Comparison of ENCODE assay signal across 8 mouse cellular contexts in the genomic region with DNA sequence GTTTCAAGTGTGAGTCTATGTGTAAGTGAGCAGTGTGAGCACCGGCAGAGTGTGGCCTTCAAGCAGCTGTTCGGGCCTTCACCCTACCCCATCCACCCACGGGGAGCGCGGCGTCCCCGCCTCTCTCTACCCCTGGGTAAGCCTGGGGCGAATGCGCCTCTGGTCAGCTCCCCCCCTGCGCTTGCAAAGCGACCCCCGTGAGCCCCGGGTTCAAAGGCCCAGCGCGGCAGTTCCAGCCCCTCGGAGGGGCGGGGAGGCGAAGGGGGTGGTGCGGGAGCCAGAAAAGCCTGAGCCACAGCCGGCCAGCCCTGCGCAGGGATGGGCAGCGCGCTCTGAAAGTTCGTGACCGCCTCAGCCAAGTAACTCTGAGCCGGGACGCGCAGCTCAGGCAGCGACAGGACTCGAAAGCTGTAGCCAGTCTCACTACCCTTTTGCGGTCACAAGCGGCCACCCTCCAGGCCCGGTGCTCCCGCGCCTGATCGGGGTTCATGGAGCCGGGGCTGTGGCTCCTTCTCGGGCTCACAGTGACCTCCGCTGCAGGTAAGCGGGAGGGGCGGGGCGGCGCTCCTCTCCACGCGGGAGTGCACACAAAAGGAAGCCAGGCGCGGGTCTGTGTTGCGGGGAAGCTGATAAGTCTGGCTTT. TPM values are rescaled to one million over a fixed set of nuclear protein-coding genes. Genes with fewer than 3 reads are reported as not detected.
DNase-seq lines count a peak whose midpoint lies in the region; ATAC-seq and TF ChIP-seq lines count a peak whose summit lies in the region.

A gene (plus strand): TSS at position 141 of the 643 bp plus-strand sequence.

- peak within 1 kb of the TSS; percentile 50; the same call in 1 of the 2 replicates for H3K9ac ChIP-seq in heart, embryonic 11.5 days (ENCODE audit: low read depth, low read length)
- H3K9ac ChIP-seq in liver, embryonic 13.5 days = 0 out of 2 replicates have a peak within 1 kb of the TSS, but pooled peaks have one; percentile 6
- H3K9ac ChIP-seq in neural tube, embryonic 12.5 days = peak within 1 kb of the TSS; percentile 58

- no peak for TF ChIP-seq POLR2A in cerebellum, adult 2 months (IDR thresholded peaks at IDR 0.05; ENCODE audit: borderline replicate concordance, insufficient read depth, low read length)

- H3K27ac ChIP-seq in heart, embryonic 11.5 days (ENCODE audit: low read depth, low read length) = no peak within 1 kb of the TSS
- no peak within 1 kb of the TSS for H3K27ac ChIP-seq in liver, embryonic 13.5 days
- H3K27ac ChIP-seq in neural tube, embryonic 12.5 days = no peak within 1 kb of the TSS
- no peak within 1 kb of the TSS for H3K27ac ChIP-seq in cerebellum, adult 2 months (ENCODE audit: insufficient read depth, low read length)

- intact Hi-C loops in heart, postnatal 25 days (cut with DNase I) = no loop called here

- H3K9me3 ChIP-seq in heart, embryonic 11.5 days (replicated peaks; ENCODE audit: control insufficient read depth, low read length) = no peaks in the 10 kb centered on the region
- no peaks in the 10 kb centered on the region for H3K9me3 ChIP-seq in liver, embryonic 13.5 days (replicated peaks)
- no peaks in the 10 kb centered on the region for H3K9me3 ChIP-seq in neural tube, embryonic 12.5 days

- peak within 1 kb of the TSS; percentile 50 for H3K4me3 ChIP-seq in heart, embryonic 11.5 days (ENCODE audit: low read depth, low read length)
- H3K4me3 ChIP-seq in liver, embryonic 13.5 days (replicated peaks) = peak within 1 kb of the TSS; percentile 40
- H3K4me3 ChIP-seq in neural tube, embryonic 12.5 days = peak within 1 kb of the TSS; percentile 39
- no peak within 1 kb of the TSS for H3K4me3 ChIP-seq in cerebellum, adult 2 months (replicated peaks; ENCODE audit: insufficient read depth, low read depth, low read length)

- DNase-seq in heart, postnatal 25 days (ENCODE audit: low spot score) = no peak
- DNase-seq in embryo, embryonic 10 days (ENCODE audit: low spot score) = peak; percentile 69
- peak; percentile 12 for DNase-seq in heart, postnatal 4 days
- DNase-seq in liver, embryonic 13.5 days = no peak
- DNase-seq in thymus, postnatal 0 days (ENCODE audit: low spot score) = no peak
- no peak for DNase-seq in cerebellum, adult 2 months

- no peaks in the 10 kb centered on the region for H3K4me1 ChIP-seq in heart, embryonic 11.5 days (ENCODE audit: control insufficient read depth, insufficient read depth, low read length)
- H3K4me1 ChIP-seq in liver, embryonic 13.5 days (replicated peaks) = no peaks in the 10 kb centered on the region
- peaks cover 9% of the 10 kb centered on the region for H3K4me1 ChIP-seq in neural tube, embryonic 12.5 days
- no peaks in the 10 kb centered on the region for H3K4me1 ChIP-seq in cerebellum, adult 2 months (ENCODE audit: control insufficient read depth, insufficient read depth, low read length)

- H3K4me2 ChIP-seq in heart, embryonic 11.5 days = peak within 1 kb of the TSS; percentile 90
- peak within 1 kb of the TSS; percentile 64 for H3K4me2 ChIP-seq in liver, embryonic 13.5 days
- H3K4me2 ChIP-seq in neural tube, embryonic 12.5 days (replicated peaks) = peak within 1 kb of the TSS; percentile 79

- 2% methylated on average over 48 of the region's 48 CpGs for WGBS in heart, embryonic 11.5 days (ENCODE audit: insufficient replicate concordance)
- WGBS in liver, embryonic 13.5 days (ENCODE audit: insufficient replicate concordance) = 2% methylated on average over 47 of the region's 48 CpGs
- WGBS in neural tube, embryonic 12.5 days = 2% methylated on average over 48 of the region's 48 CpGs
- WGBS in cerebellum, adult 2 months = 1% methylated on average over 48 of the region's 48 CpGs

- no peak for TF ChIP-seq CTCF in cerebellum, adult 2 months (IDR thresholded peaks at IDR 0.05; ENCODE audit: borderline replicate concordance, insufficient read depth, low read depth, low read length)

- H3K36me3 ChIP-seq in heart, embryonic 11.5 days (ENCODE audit: control insufficient read depth, insufficient read depth, low read length) = no peaks in the 10 kb centered on the region
- no peaks in the 10 kb centered on the region for H3K36me3 ChIP-seq in liver, embryonic 13.5 days
- H3K36me3 ChIP-seq in neural tube, embryonic 12.5 days = no peaks in the 10 kb centered on the region

- no peak; the same call in 1 of the 2 replicates for ATAC-seq in heart, embryonic 11.5 days (replicated peaks; ENCODE audit: insufficient number of reproducible peaks, low FRiP score, low TSS enrichment)
- no peak for ATAC-seq in liver, embryonic 13.5 days (ENCODE audit: low read depth)
- peak; percentile 40; the same call in 1 of the 2 replicates for ATAC-seq in neural tube, embryonic 12.5 days (ENCODE audit: low FRiP score, low read depth)

- peaks cover 24% of the 10 kb centered on the region for H3K27me3 ChIP-seq in heart, embryonic 11.5 days (ENCODE audit: control insufficient read depth, insufficient read depth, low read length)
- peaks cover 18% of the 10 kb centered on the region for H3K27me3 ChIP-seq in liver, embryonic 13.5 days
- peaks cover 17% of the 10 kb centered on the region for H3K27me3 ChIP-seq in neural tube, embryonic 12.5 days (replicated peaks)
- H3K27me3 ChIP-seq in cerebellum, adult 2 months (ENCODE audit: control insufficient read depth, insufficient read depth, low read length) = no peaks in the 10 kb centered on the region

RNA-seq across cellular contexts. Expression of the gene that starts here (rescaled TPM):
- polyA plus RNA-seq in heart, embryonic 11.5 days (2014; fragmentation: Nextera tagmentation; extraction: Ambion mirVana) = 1.4 TPM in 2 replicates
- total RNA-seq in heart, postnatal 25 days (2021) = under 1 TPM; 0.36 to 0.62 TPM
- under 1 TPM; 0.19 to 0.23 TPM for total RNA-seq in heart, postnatal 4 days (2021)
- polyA plus RNA-seq in liver, embryonic 13.5 days (2015; fragmentation: Nextera tagmentation; extraction: Ambion mirVana) = 0.59 and 0.63 TPM in 2 replicates
- 7.2 and 8.0 TPM in 2 replicates for polyA plus RNA-seq in neural tube, embryonic 12.5 days (2016; fragmentation: Nextera tagmentation; extraction: Ambion mirVana)
- 0.16 and 0.19 TPM in 2 replicates for polyA plus RNA-seq in thymus, postnatal 0 days (2015; fragmentation: Nextera tagmentation; extraction: Ambion mirVana)
- 4.2 and 4.3 TPM in 2 replicates for polyA plus RNA-seq in cerebellum, adult 2 months (2012; rRNA removed)

Comparison
In these comparisons a context has a peak if more than half of its experiments do, and no peak if none do; other contexts are left out.
1. Peak in DNase-seq in heart, postnatal 4 days; RNA of the gene not detected or under 1 TPM.
2. H3K9ac ChIP-seq: peak in every context shown above with its lines; median percentile 58 in neural tube, embryonic 12.5 days; 50 in heart, embryonic 11.5 days; 6 in liver, embryonic 13.5 days.